Mouse (Mus musculus) forebrain, embryonic 12.5 days (tissue): ENCODE measurements around the gene Ankrd2. TPM values are rescaled to one million over a fixed set of nuclear protein-coding genes. Genes with fewer than 3 reads are reported as not detected.

ENCODE experiments used
- ATAC-seq: fragments of 200-750 bp; cut with Nextera tagmentation; 2 replicates; pipeline ENCODE4 v1.8.0; 2017; ENCODE audit warnings: moderate TSS enrichment; ENCODE audit not compliant: low FRiP score
- H3K27ac ChIP-seq: fragments of 300-500 bp; sonication (generic); 2 replicates; pipeline ENCODE4 v1.5.1; 2016; ENCODE audit warnings: mild to moderate bottlenecking
- H3K27me3 ChIP-seq: fragments of 300-500 bp; sonication (generic); 2 replicates; pipeline ENCODE4 v1.6.1; 2016; ENCODE audit warnings: mild to moderate bottlenecking
- H3K36me3 ChIP-seq: fragments of 300-500 bp; sonication (generic); replicated peaks from 2 replicates; pipeline ENCODE4 v1.6.1; 2016; ENCODE audit warnings: mild to moderate bottlenecking
- H3K4me1 ChIP-seq: fragments of 300-500 bp; sonication (generic); 2 replicates; pipeline ENCODE4 v1.6.1; 2016
- H3K4me2 ChIP-seq: fragments of 300-500 bp; sonication (generic); 2 replicates; pipeline ENCODE4 v1.6.1; 2016; ENCODE audit warnings: mild to moderate bottlenecking, moderate library complexity
- H3K4me3 ChIP-seq: fragments of 300-500 bp; sonication (generic); replicated peaks from 2 replicates; pipeline ENCODE4 v1.5.1; 2016; ENCODE audit warnings: mild to moderate bottlenecking
- H3K9ac ChIP-seq: fragments of 300-500 bp; sonication (generic); 2 replicates; pipeline ENCODE4 v1.6.1; 2016; ENCODE audit warnings: mild to moderate bottlenecking
- H3K9me3 ChIP-seq: fragments of 300-500 bp; sonication (generic); 2 replicates; pipeline ENCODE4 v1.6.1; 2016
- WGBS: fragments of 180-500 bp; shearing (Covaris S2); methylation state at CpG from one replicate; pipeline ENCODE4 v1.1.7; 2016; 5-methylcytosine and 5-hydroxymethylcytosine counted together
- polyA plus RNA-seq: library from polyadenylated mRNA; unstranded; fragments of >200 nt; fragmentation: Nextera tagmentation; extraction: Ambion mirVana; gene quantifications from 2 replicates; pipeline ENCODE4 v1.2.1, GENCODE M21; 2016

Ankrd2 gene
- polyA plus RNA-seq, 1 experiment from 2014 or later, result 0.28 TPM

DNA sequence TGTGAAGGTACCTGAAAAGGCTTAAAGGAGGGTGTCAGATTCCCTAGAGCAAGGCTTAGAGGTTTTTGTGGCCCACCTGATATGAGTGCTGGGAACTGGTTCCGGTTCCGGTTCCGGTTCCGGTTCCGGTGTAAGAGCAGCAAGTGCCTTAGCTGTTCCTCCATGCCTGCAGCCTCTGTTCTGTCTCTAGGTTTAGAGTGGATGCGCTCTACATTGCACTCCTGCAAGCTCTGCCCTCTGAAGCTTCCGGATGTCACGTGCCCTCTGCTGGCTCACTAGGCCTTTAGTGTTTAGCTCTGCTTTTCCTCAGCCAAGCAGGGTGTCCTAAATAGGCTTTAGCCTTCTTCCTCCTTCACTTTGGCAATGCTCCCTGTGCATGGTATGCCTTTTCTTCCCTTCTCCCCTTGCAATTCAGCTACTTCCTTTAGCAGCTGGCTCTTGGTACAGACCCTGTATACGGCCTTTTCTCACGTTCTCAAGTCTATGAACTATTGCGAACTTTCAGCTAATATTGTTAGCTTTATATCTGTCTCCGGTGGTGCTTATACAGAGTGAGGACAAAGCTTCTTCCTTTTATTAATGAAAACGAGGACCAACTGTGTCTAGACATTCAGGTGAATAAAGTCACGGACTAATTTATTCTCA lies 53.4 kb downstream of the Ankrd2 start:
- peak overlapping the region; percentile 78 for H3K27ac ChIP-seq
- H3K4me1 ChIP-seq, result peaks cover 32% of the 10 kb centered on the region
- H3K27me3 ChIP-seq, result no peaks in the 10 kb centered on the region
- H3K4me3 ChIP-seq, result peak overlapping the region; percentile 80
- H3K36me3 ChIP-seq, result peaks cover 8% of the 10 kb centered on the region; the same call in 1 of the 2 replicates
- no peak for ATAC-seq
- no peaks in the 10 kb centered on the region for H3K9me3 ChIP-seq
- WGBS, result 25% methylated on average over 14 of the region's 14 CpGs
- H3K4me2 ChIP-seq, result peak overlapping the region; percentile 90
- H3K9ac ChIP-seq, result no peak overlapping the region

GRCm38 (mm10) chr19:42089748-42090595 lies 54.2 kb downstream of the Ankrd2 start, which contains the start of gene Pi4k2a:
Gene Pi4k2a (plus strand): TSS chr19:42090470.
- peaks cover 14% of the 10 kb centered on the region; the same call in 1 of the 2 replicates for H3K36me3 ChIP-seq
- peak within 1 kb of the TSS; percentile 85 for H3K9ac ChIP-seq
- H3K4me3 ChIP-seq, result peak within 1 kb of the TSS; percentile 80
- ATAC-seq, result peak; percentile 98
- peak within 1 kb of the TSS; percentile 90 for H3K4me2 ChIP-seq
- H3K27ac ChIP-seq, result peak within 1 kb of the TSS; percentile 89
- peaks cover 32% of the 10 kb centered on the region for H3K4me1 ChIP-seq
- H3K9me3 ChIP-seq, result no peaks in the 10 kb centered on the region
- under 1% methylated on average over 55 of the region's 55 CpGs for WGBS
- H3K27me3 ChIP-seq, result no peaks in the 10 kb centered on the region

DNA sequence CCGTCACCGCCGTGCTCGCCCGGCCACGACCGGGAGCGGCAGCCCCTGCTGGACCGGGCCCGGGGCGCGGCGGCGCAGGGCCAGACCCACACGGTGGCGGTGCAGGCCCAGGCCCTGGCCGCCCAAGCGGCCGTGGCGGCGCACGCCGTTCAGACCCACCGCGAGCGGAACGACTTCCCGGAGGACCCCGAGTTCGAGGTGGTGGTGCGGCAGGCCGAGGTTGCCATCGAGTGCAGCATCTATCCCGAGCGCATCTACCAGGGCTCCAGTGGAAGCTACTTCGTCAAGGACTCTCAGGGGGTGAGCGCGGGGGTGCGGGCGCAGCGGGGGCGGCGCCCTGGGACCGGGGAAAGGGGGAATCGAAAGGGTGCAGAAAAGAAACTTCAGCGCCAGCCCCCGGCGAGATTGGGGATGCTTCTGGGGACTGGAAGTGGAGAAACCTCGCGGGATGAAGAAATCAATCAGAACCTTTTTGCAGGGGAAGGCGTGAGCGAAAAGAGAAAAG lies 54.9 kb downstream of the Ankrd2 start:
- Histone ChIP-seq H3K36me3 (peaks cover 14% of the 10 kb centered on the region; the same call in 1 of the 2 replicates), H3K27ac (peak overlapping the region; percentile 89), H3K4me1 (peaks cover 28% of the 10 kb centered on the region), H3K9me3 (no peaks in the 10 kb centered on the region), H3K4me2 (peak overlapping the region; percentile 90), H3K27me3 (no peaks in the 10 kb centered on the region), H3K4me3 (peak overlapping the region; percentile 80), H3K9ac (peak overlapping the region; percentile 85)
- WGBS, result under 1% methylated on average over 52 of the region's 52 CpGs
- peak; percentile 69 for ATAC-seq

Other genes with a start within 250 kb of the Ankrd2 start
- 36.0 and 38.8 TPM in 2 replicates for gene Arhgap19, start 234.0 kb upstream of the Ankrd2 start, polyA plus RNA-seq
- 18.1 and 20.5 TPM in 2 replicates for gene Frat1, start 206.0 kb upstream of the Ankrd2 start, polyA plus RNA-seq
- gene Frat2, start 187.9 kb upstream of the Ankrd2 start, polyA plus RNA-seq, result 19.3 and 22.7 TPM in 2 replicates
- gene Rrp12, start 139.8 kb upstream of the Ankrd2 start, polyA plus RNA-seq, result 24.3 and 28.1 TPM in 2 replicates
- gene Pgam1, start 124.1 kb upstream of the Ankrd2 start, polyA plus RNA-seq, result 621 and 639 TPM in 2 replicates
- 77.7 and 83.2 TPM in 2 replicates for gene Exosc1, start 102.6 kb upstream of the Ankrd2 start, polyA plus RNA-seq
- gene Zdhhc16, start 102.5 kb upstream of the Ankrd2 start, polyA plus RNA-seq, result 79.5 and 82.5 TPM in 2 replicates
- gene Mms19, start 54.8 kb upstream of the Ankrd2 start, polyA plus RNA-seq, result 32.2 and 36.7 TPM in 2 replicates
- 7.1 and 7.8 TPM in 2 replicates for gene Ubtd1, start 54.2 kb upstream of the Ankrd2 start, polyA plus RNA-seq
- gene Hoga1, start 9.6 kb downstream of the Ankrd2 start, polyA plus RNA-seq, result 1.1 and 1.5 TPM in 2 replicates
- gene 4933411K16Rik, start 16.2 kb downstream of the Ankrd2 start, polyA plus RNA-seq, result 0.14 TPM in 2 replicates
- gene Morn4, start 50.4 kb downstream of the Ankrd2 start, polyA plus RNA-seq, result 73.4 and 75.1 TPM in 2 replicates
- 31.0 and 32.0 TPM in 2 replicates for gene Pi4k2a, start 54.5 kb downstream of the Ankrd2 start, polyA plus RNA-seq
- 10.4 and 10.5 TPM in 2 replicates for gene Avpi1, start 93.1 kb downstream of the Ankrd2 start, polyA plus RNA-seq
- gene Marveld1, start 111.4 kb downstream of the Ankrd2 start, polyA plus RNA-seq, result 3.5 and 4.2 TPM in 2 replicates
- 42.9 and 47.3 TPM in 2 replicates for gene Zfyve27, start 128.0 kb downstream of the Ankrd2 start, polyA plus RNA-seq
- gene Sfrp5, start 166.3 kb downstream of the Ankrd2 start, polyA plus RNA-seq, result 0.13 and 0.17 TPM in 2 replicates
- gene Golga7b, start 211.6 kb downstream of the Ankrd2 start, polyA plus RNA-seq, result 6.6 and 7.1 TPM in 2 replicates